Mouse (Mus musculus) limb, embryonic 14.5 days (tissue): ENCODE data around the gene Lsm11. TPM values are rescaled to one million over a fixed set of nuclear protein-coding genes. Genes with fewer than 3 reads are reported as not detected.

Experiments used
- ATAC-seq: fragments of 200-750 bp; cut with Nextera tagmentation; 2 replicates; pipeline ENCODE4 v1.8.0; 2017; ENCODE audit warnings: low read depth, moderate number of reproducible peaks, moderate TSS enrichment; ENCODE audit not compliant: low FRiP score
- DNase-seq: peaks from one replicate; pipeline ENCODE4 v3.0.0-alpha.2; 2015; ENCODE audit warnings: low spot score
- H3K27ac ChIP-seq: fragments of 300-500 bp; sonication (generic); replicated peaks from 2 replicates; pipeline ENCODE4 v1.5.1; 2014; ENCODE audit warnings: low read depth, mild to moderate bottlenecking, low read length, moderate library complexity, mixed read lengths
- H3K27me3 ChIP-seq: fragments of 300-500 bp; sonication (generic); 2 replicates; pipeline ENCODE4 v1.6.1; 2014; ENCODE audit warnings: low read length, mixed read lengths; ENCODE audit not compliant: control insufficient read depth, insufficient read depth
- H3K36me3 ChIP-seq: fragments of 300-500 bp; sonication (generic); 2 replicates; pipeline ENCODE4 v1.6.1; 2014; ENCODE audit warnings: mild to moderate bottlenecking, low read length, moderate library complexity, mixed read lengths; ENCODE audit not compliant: control insufficient read depth, insufficient read depth
- H3K4me1 ChIP-seq: fragments of 300-500 bp; sonication (generic); 2 replicates; pipeline ENCODE4 v1.6.1; 2014; ENCODE audit warnings: antibody characterized with exemption, low read length, mixed read lengths; ENCODE audit not compliant: control insufficient read depth, insufficient read depth
- H3K4me2 ChIP-seq: fragments of 300-500 bp; sonication (generic); replicated peaks from 2 replicates; pipeline ENCODE4 v1.6.1; 2014; ENCODE audit warnings: low read depth, mild to moderate bottlenecking, low read length, moderate library complexity; ENCODE audit not compliant: severe bottlenecking
- H3K4me3 ChIP-seq: fragments of 300-500 bp; sonication (generic); replicated peaks from 2 replicates; pipeline ENCODE4 v1.5.1; 2014; ENCODE audit warnings: low read length
- H3K9ac ChIP-seq: fragments of 300-500 bp; sonication (generic); 2 replicates; pipeline ENCODE4 v1.6.1; 2014; ENCODE audit warnings: mild to moderate bottlenecking, low read depth, low read length, moderate library complexity; ENCODE audit not compliant: severe bottlenecking
- H3K9me3 ChIP-seq: fragments of 300-500 bp; sonication (generic); 2 replicates; pipeline ENCODE4 v1.6.1; 2016; ENCODE audit warnings: low read length; ENCODE audit not compliant: control insufficient read depth
- POLR2A ChIP-seq: fragments of 200-500 bp; IDR thresholded peaks from 2 replicates; pipeline ENCODE4 v1.8.0; 2012; ENCODE audit warnings: inconsistent platforms, mild to moderate bottlenecking, moderate library complexity, borderline replicate concordance; ENCODE audit not compliant: insufficient read depth, insufficient read length; ENCODE audit errors: extremely low read depth
- WGBS: fragments of 180-500 bp; shearing (Covaris S2); extraction: QIAGEN DNeasy Blood & Tissue Kit; methylation state at CpG from one replicate; pipeline ENCODE4 v1.1.7; 2014; 5-methylcytosine and 5-hydroxymethylcytosine counted together
- polyA plus RNA-seq, 2 experiments: library from polyadenylated mRNA; depleted of rRNA in 1 of 2; stranded (reverse) in 1 of 2; unstranded in 1 of 2; fragments of >200 nt; fragmentation: Nextera tagmentation in 1 of 2; extraction: Ambion mirVana in 1 of 2; gene quantifications; 2 replicates each; pipeline versions ENCODE4 v1.2.1 to v1.2.3; 2012 to 2014

Lsm11 gene
- polyA plus RNA-seq, 2 experiments = 7.2 to 8.2 TPM

DNA sequence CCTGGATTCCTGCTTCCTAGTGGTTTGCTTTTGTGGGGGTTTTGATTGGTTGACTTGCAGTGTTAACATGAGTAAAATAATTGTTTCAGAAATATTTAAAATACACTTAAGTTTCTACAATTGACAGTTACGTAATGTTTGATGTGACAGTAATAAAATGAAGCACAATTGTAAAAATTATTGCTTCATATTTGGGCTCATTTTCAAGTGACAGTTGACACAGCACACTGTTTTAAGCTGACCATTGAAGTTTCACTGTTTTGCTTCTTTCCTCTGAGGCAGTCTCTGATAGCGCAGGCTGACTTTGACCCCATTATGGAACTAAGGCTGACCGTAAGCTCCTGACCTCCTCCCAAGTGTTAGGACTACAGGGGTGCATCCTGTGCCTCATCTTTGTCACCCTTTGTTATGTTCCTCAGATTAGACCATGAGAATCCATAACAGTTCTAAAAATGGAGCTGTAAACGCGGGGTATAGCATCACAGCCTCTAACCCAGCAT is 51.8 kb downstream of the Lsm11 start:
- ATAC-seq (no peak), DNase-seq (no peak)
- H3K9me3 ChIP-seq = no peaks in the 10 kb centered on the region
- no peaks in the 10 kb centered on the region for H3K27me3 ChIP-seq
- no peak for TF ChIP-seq POLR2A
- H3K4me2 ChIP-seq = no peak overlapping the region
- no peak overlapping the region for H3K4me3 ChIP-seq
- H3K4me1 ChIP-seq = no peaks in the 10 kb centered on the region
- H3K9ac ChIP-seq = no peak overlapping the region
- no peak overlapping the region for H3K27ac ChIP-seq
- 96% methylated on average over 5 of the region's 5 CpGs for WGBS
- H3K36me3 ChIP-seq = peaks cover 80% of the 10 kb centered on the region

DNA sequence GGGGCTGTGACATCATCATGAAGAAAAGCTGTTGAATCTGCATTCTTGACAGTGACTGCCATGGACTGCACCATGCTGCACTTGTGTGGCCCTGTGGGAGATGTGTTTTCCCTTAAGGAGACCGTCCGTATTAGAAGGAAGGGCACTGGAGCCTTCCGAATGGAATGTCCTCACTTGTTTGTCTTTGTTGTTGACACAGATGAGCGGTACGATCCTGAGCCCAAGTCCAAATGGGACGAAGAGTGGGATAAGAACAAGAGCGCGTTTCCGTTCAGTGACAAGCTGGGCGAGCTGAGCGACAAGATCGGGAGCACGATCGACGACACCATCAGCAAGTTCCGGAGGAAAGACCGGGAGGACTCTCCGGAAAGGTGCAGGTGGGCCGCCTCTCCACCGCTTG is 54.3 kb downstream of the Lsm11 start:
- no peak overlapping the region for H3K9ac ChIP-seq
- no peak for TF ChIP-seq POLR2A
- H3K27ac ChIP-seq = no peak overlapping the region
- H3K36me3 ChIP-seq = peaks cover 92% of the 10 kb centered on the region
- no peak overlapping the region for H3K4me2 ChIP-seq
- no peak overlapping the region for H3K4me3 ChIP-seq
- no peak for ATAC-seq
- H3K4me1 ChIP-seq = 0 out of 2 replicates have a peak, but pooled peaks cover 4% of the 10 kb centered on the region
- no peaks in the 10 kb centered on the region for H3K27me3 ChIP-seq
- no peaks in the 10 kb centered on the region for H3K9me3 ChIP-seq
- 95% methylated on average over 20 of the region's 20 CpGs for WGBS
- DNase-seq = no peak

DNA sequence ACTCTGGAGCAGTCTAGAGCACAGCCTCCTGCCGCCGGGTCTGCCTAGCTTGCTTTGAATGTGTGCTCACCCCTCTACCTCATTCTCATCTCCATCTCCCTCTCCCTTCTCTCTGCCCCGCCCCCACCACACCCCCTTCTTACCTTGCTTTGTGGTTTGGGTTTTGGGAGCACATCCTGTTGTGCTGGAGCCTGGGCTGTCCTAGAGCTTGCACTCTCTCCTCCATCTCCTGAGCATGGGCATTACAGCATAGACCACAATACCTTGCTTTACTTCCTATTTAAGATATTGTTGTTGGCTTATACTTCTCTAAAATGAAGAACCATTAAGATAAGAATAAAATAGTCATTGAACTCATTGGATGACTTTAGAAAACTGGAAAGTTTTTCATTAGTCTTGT is 54.8 kb downstream of the Lsm11 start:
- no peak for DNase-seq
- ATAC-seq = no peak
- H3K9me3 ChIP-seq = no peaks in the 10 kb centered on the region
- 79% methylated on average over 3 of the region's 3 CpGs for WGBS
- H3K27ac ChIP-seq = no peak overlapping the region
- H3K4me3 ChIP-seq = no peak overlapping the region
- no peak for TF ChIP-seq POLR2A
- 0 out of 2 replicates have a peak, but pooled peaks cover 4% of the 10 kb centered on the region for H3K4me1 ChIP-seq
- no peak overlapping the region for H3K9ac ChIP-seq
- peaks cover 92% of the 10 kb centered on the region for H3K36me3 ChIP-seq
- no peaks in the 10 kb centered on the region for H3K27me3 ChIP-seq
- H3K4me2 ChIP-seq = no peak overlapping the region

DNA sequence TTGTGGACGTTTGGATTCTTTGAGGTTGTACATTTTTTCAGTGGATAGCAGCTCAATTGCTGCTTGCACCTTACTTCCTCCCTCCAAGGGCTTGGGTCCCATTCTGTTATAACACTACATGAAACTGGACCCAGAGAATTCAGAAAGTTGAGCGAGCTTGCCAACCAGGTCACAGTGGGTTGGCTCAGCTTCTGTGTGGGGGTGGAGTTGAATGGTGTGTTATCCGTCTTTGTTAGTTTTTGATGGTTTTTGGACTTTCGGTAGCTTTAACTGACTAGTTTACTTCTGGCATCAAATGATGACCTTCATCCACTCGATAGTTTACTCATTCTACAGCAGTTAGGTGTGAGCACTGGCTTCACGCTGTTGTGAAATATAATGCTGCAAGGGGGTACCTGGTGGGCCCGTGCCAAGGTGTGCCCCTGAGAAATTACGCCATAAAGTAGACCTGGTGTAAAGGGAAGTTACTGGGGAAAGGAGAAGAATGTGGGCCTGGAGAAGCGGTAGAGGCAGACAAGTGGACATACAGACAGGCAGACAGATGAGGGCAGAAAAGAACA is 56.2 kb downstream of the Lsm11 start:
- no peak overlapping the region for H3K4me3 ChIP-seq
- no peaks in the 10 kb centered on the region for H3K27me3 ChIP-seq
- H3K9ac ChIP-seq = no peak overlapping the region
- no peak overlapping the region for H3K4me2 ChIP-seq
- no peak overlapping the region for H3K27ac ChIP-seq
- DNase-seq (no peak), ATAC-seq (no peak)
- peaks cover 83% of the 10 kb centered on the region for H3K36me3 ChIP-seq
- TF ChIP-seq POLR2A = no peak
- peaks cover 6% of the 10 kb centered on the region for H3K4me1 ChIP-seq
- WGBS = 86% methylated on average over 9 of the region's 9 CpGs
- no peaks in the 10 kb centered on the region for H3K9me3 ChIP-seq

DNA sequence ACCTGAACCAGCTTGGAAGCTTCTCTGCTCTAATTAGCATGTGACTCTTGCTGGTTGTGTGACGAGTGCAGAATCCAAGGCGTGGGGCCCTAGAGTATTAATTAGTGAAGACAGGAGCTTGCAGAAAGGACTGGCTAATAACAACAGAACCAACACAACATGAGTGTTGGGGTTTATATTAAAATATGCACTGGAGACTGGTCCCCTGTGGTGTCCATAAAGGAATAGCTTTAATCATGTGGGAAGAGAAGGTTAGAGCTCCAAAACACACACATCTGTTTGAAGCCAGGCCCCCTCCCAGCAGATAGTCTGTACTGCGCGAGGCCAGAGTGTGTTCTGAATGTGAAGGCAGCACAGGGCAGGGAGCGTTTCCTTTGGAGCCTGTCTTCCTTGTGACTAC is 58.1 kb downstream of the Lsm11 start:
- Histone ChIP-seq H3K27me3 (no peaks in the 10 kb centered on the region), H3K4me1 (peaks cover 22% of the 10 kb centered on the region), H3K9ac (no peak overlapping the region), H3K4me3 (no peak overlapping the region), H3K4me2 (no peak overlapping the region), H3K36me3 (peaks cover 64% of the 10 kb centered on the region), H3K9me3 (no peaks in the 10 kb centered on the region), H3K27ac (no peak overlapping the region)
- DNase-seq = no peak
- WGBS = 47% methylated on average over 5 of the region's 5 CpGs
- ATAC-seq = no peak
- TF ChIP-seq POLR2A = no peak
